Mouse (Mus musculus) forebrain, postnatal 0 days (tissue): Measurements from ENCODE around the gene Slx4. TPM values are rescaled to one million over a fixed set of nuclear protein-coding genes. Genes with fewer than 3 reads are reported as not detected.

Source experiments
- ATAC-seq: fragments of 200-750 bp; cut with Nextera tagmentation; 2 replicates; pipeline ENCODE4 v1.8.0; 2017; ENCODE audit warnings: mild to moderate bottlenecking, moderate library complexity
- DNase-seq: peaks from one replicate; pipeline ENCODE4 v3.0.0-alpha.2; 2015
- H3K27ac ChIP-seq: fragments of 300-500 bp; sonication (generic); 2 replicates; pipeline ENCODE4 v1.5.1; 2014; ENCODE audit warnings: low read depth, mild to moderate bottlenecking, antibody characterized with exemption, low read length, moderate library complexity, mixed read lengths
- H3K27me3 ChIP-seq: fragments of 300-500 bp; sonication (generic); 2 replicates; pipeline ENCODE4 v1.6.1; 2014; ENCODE audit warnings: mild to moderate bottlenecking, low read length, mixed read lengths; ENCODE audit not compliant: insufficient read depth
- H3K36me3 ChIP-seq: fragments of 300-500 bp; sonication (generic); 2 replicates; pipeline ENCODE4 v1.6.1; 2014; ENCODE audit warnings: mild to moderate bottlenecking, moderate library complexity; ENCODE audit not compliant: insufficient read depth
- H3K4me1 ChIP-seq: fragments of 300-500 bp; sonication (generic); 2 replicates; pipeline ENCODE4 v1.6.1; 2014; ENCODE audit warnings: antibody characterized with exemption; ENCODE audit not compliant: insufficient read depth
- H3K4me2 ChIP-seq: fragments of 300-500 bp; sonication (generic); 2 replicates; pipeline ENCODE4 v1.6.1; 2014; ENCODE audit warnings: low read depth, mild to moderate bottlenecking, moderate library complexity
- H3K4me3 ChIP-seq: fragments of 300-500 bp; sonication (generic); 2 replicates; pipeline ENCODE4 v1.5.1; 2014; ENCODE audit warnings: low read depth, low read length, mixed read lengths
- H3K9ac ChIP-seq: fragments of 300-500 bp; sonication (generic); 2 replicates; pipeline ENCODE4 v1.6.1; 2014; ENCODE audit warnings: mild to moderate bottlenecking
- H3K9me3 ChIP-seq: fragments of 300-500 bp; sonication (generic); 2 replicates; pipeline ENCODE4 v1.6.1; 2016; ENCODE audit warnings: low read length
- CTCF ChIP-seq: sonication (generic); IDR thresholded peaks from 2 replicates; pipeline ENCODE4 v1.5.1; 2016; ENCODE audit warnings: antibody characterized with exemption, control low read depth, low read depth
- WGBS: fragments of 180-500 bp; shearing (Covaris S2); extraction: QIAGEN DNeasy Blood & Tissue Kit; methylation state at CpG from one replicate; pipeline ENCODE4 v1.1.7; 2014; 5-methylcytosine and 5-hydroxymethylcytosine counted together
- polyA plus RNA-seq: library from polyadenylated mRNA; unstranded; fragments of >200 nt; fragmentation: Nextera tagmentation; extraction: Ambion mirVana; gene quantifications from 2 replicates; pipeline ENCODE4 v1.2.1, GENCODE M21; 2015
- total RNA-seq: library from RNA; depleted of rRNA; stranded (reverse); fragments of >200 nt; gene quantifications from 2 replicates; pipeline ENCODE4 v1.2.3, GENCODE M21; 2014

Gene Slx4
- total and polyA plus RNA-seq, 2 experiments from 2014 or later: 17.7 to 50.7 TPM

DNA sequence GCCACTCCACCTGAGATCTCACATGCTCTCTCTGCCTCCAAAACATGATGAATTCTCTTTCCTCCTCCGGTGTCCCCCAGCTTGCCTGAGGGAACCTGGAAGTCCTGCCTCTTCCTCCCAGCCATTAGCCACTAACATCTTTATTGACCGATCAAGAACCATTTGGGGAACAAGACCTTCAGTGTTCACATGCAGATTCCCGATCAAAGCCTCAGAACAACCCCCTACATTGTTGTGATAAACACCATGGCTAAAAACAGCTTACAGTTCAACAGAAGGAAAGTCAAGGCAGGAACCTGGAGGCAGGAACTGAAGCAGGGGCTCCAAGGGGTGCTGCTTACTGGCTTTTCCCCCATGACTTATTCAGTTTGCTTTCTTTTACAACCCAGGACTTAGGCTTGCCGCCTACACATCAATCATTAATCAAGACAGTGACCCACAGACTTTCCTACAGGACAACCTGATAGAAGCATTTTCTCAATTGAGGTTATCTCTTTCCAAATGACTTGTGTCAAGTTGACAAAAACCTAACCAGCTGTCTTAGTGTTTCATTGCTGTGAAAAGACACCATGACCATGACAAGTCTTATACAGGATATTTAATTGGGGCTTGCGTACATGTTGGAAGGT, 10.6 kb upstream of the Slx4 start:
- Histone ChIP-seq H3K27ac (no peak overlapping the region), H3K27me3 (no peaks in the 10 kb centered on the region), H3K9me3 (no peaks in the 10 kb centered on the region), H3K4me2 (no peak overlapping the region), H3K9ac (no peak overlapping the region), H3K4me3 (no peak overlapping the region), H3K4me1 (no peaks in the 10 kb centered on the region), H3K36me3 (no peaks in the 10 kb centered on the region)
- 85% methylated on average over 5 of the region's 5 CpGs for WGBS
- DNase-seq (no peak), ATAC-seq (no peak)
- no peak for TF ChIP-seq CTCF

DNA sequence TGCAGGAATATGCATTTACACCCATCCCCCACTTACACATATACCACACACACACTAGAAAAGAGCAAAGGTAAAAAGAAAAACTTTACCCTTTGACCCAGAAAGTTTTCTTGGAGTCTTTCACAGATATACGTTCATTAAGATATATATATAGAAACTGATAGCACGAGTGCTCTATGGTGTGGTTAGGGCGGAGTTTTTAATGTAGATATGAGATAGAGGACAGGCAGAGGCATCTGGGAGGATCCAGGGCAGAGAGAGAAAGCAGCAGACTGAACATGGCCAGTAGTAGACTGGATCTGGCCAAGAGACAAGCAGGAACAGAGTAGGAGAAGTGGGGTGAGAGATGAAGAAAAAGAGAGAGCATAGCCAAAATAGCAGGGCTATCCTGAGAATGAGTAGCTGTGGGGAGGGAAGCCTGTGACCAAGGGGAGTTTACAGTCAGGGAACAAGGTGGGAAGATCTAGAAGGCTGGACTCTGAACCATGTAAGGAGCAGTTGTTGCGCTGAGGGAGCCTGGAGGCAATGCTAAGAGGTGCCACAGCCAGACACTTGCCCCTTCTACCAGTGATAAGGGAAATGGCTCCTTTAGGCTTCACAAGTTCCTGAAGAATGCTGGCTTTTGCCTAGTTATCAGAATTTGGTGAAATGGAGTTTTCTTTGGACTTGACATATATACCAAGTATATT, 9.5 kb upstream of the Slx4 start:
- Histone ChIP-seq H3K9me3 (no peaks in the 10 kb centered on the region), H3K4me3 (no peak overlapping the region), H3K4me1 (no peaks in the 10 kb centered on the region), H3K9ac (no peak overlapping the region), H3K4me2 (no peak overlapping the region), H3K36me3 (no peaks in the 10 kb centered on the region), H3K27ac (no peak overlapping the region), H3K27me3 (no peaks in the 10 kb centered on the region)
- TF ChIP-seq CTCF: no peak
- ATAC-seq (no peak), DNase-seq (no peak)
- 74% methylated on average over 4 of the region's 4 CpGs for WGBS

DNA sequence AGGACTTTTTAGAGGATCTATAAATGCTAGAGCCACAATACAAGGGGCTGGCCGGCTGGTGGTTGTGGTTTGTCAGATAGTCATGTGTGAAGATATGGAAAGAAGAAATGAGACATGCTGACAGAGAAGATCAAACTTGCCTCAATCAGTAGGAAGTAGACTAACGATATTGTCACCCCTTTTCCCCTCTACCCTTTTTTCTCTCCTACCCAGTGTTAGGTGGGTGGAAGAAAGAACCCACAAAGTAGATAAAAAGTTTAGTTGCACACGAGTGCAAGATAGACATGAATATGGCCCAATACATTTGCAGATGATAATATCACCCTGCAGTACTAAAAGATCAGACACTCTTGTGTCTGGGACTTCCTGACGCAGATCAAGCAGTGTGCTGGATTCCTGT, 15.2 kb downstream of the Slx4 start:
- no peak overlapping the region for H3K4me3 ChIP-seq
- H3K27ac ChIP-seq: no peak overlapping the region
- no peak for ATAC-seq

DNA sequence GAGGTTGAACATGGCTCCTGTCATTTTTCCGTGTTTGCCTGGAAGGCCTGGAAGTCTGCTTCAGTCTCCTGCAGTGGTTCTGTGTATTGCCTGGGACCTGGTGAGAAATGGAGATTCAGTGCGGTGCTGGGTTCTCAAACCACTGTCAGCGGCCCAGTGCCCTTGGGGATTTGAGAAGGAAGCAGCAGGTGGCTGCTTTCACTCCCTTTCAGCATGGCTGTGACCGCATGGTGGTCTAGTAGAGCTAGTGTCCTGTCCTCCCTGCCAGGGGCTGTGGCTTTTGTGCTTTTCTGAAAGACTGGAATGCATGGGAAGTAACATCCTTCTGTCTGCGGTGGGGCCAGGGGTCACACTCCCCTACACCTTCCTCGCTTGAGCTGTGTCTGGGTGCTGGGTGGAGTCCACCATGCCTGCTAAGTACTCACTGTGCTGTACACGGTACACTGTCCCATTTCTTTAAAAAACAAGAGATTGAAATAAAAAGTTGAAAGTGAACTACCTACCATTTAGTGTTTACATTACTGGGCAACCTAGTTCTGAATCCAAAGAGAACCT, 20.3 kb downstream of the Slx4 start:
- ATAC-seq (no peak), DNase-seq (no peak)
- Histone ChIP-seq H3K9me3 (no peaks in the 10 kb centered on the region), H3K4me2 (no peak overlapping the region), H3K4me3 (no peak overlapping the region), H3K36me3 (peaks cover 99% of the 10 kb centered on the region), H3K9ac (no peak overlapping the region), H3K27me3 (no peaks in the 10 kb centered on the region), H3K4me1 (no peaks in the 10 kb centered on the region), H3K27ac (no peak overlapping the region)
- TF ChIP-seq CTCF: no peak
- WGBS: 44% methylated on average over 7 of the region's 7 CpGs

More for the DNA sequence above, 15.2 kb downstream of the Slx4 start:
- Histone ChIP-seq H3K27me3 (no peaks in the 10 kb centered on the region), H3K4me1 (no peaks in the 10 kb centered on the region), H3K9ac (no peak overlapping the region), H3K36me3 (peaks cover 99% of the 10 kb centered on the region), H3K9me3 (no peaks in the 10 kb centered on the region), H3K4me2 (no peak overlapping the region)
- DNase-seq: no peak
- WGBS: 93% methylated on average over 4 of the region's 4 CpGs
- TF ChIP-seq CTCF: no peak

DNA sequence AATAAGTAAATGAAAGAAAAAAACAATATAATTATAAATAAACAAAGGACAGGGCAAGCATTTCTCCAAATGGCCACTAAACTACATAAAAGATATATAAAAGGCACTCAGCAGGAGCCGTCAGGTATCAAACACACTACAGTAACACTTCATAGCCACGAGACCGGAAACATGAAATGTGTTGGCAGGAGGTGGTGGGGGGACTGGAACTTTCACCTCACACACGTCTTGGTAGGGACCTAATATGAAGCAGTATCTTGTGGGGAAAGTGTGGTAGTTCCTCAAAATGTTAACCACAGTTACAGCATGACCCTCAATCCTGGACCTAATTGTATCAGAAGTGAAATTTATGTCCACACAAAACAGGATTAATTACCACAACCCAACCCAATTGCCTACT, 21.4 kb downstream of the Slx4 start:
- 90% methylated on average over 4 of the region's 4 CpGs for WGBS
- DNase-seq (no peak), ATAC-seq (no peak)
- H3K36me3 ChIP-seq: peaks cover 93% of the 10 kb centered on the region
- no peak overlapping the region for H3K9ac ChIP-seq
- H3K9me3 ChIP-seq: no peaks in the 10 kb centered on the region
- no peak overlapping the region for H3K4me3 ChIP-seq
- no peak overlapping the region for H3K4me2 ChIP-seq
- H3K27ac ChIP-seq: no peak overlapping the region
- no peaks in the 10 kb centered on the region for H3K4me1 ChIP-seq
- no peaks in the 10 kb centered on the region for H3K27me3 ChIP-seq
- no peak for TF ChIP-seq CTCF

DNA sequence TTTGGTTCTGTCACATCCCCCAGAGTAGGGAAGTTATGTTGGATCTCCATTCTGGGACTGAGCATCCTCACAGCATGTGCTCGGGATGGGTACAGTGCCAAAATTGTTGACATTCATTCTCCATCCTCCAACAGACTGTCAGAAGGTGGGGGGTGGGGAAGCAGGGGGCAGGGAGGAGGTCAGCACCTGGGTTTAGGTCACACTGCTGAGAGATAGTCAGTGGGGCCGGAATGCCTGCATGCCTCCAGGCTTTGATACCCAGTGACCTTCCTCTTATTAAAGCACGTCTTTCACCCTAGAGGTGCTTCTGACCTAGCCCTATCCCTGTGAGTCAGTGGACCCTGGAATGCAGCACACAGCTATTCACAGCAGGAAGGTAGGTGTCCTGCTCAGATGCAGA, 26.9 kb downstream of the Slx4 start:
- no peak for TF ChIP-seq CTCF
- Histone ChIP-seq H3K4me3 (no peak overlapping the region), H3K27ac (no peak overlapping the region), H3K9ac (no peak overlapping the region), H3K4me2 (no peak overlapping the region), H3K27me3 (no peaks in the 10 kb centered on the region), H3K4me1 (no peaks in the 10 kb centered on the region), H3K9me3 (no peaks in the 10 kb centered on the region), H3K36me3 (peaks cover 39% of the 10 kb centered on the region)
- WGBS: 58% methylated on average over 3 of the region's 3 CpGs
- ATAC-seq: no peak
- DNase-seq: no peak

DNA sequence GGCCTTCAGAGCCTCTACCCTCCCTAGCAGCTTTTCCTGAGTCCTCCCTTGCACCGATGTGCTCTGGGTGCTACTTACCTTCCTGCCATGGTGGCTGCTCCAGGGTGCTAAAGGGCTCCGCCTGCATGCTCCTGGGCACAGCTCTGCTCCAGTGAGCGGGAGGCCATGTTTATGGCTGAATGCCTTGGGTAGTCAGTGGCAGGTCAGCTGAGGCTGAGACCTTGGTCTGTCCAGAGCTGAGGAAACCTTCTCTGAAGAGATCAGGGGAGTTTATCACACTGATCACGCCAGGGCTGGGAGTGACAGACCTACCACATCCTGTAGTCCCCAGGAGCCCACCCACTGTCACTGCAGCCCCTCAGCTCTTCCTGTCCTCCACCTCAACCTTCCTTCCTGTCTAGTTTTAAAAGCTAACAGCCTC, 27.3 kb downstream of the Slx4 start, which contains the start of gene Nlrc3:
TSS of gene Nlrc3 (minus strand) at position 382 of the 421 bp plus-strand sequence.
- no peaks in the 10 kb centered on the region for H3K9me3 ChIP-seq
- no peaks in the 10 kb centered on the region for H3K27me3 ChIP-seq
- no peak within 1 kb of the TSS for H3K9ac ChIP-seq
- no peaks in the 10 kb centered on the region for H3K4me1 ChIP-seq
- 86% methylated on average over 4 of the region's 4 CpGs for WGBS
- no peak for ATAC-seq
- TF ChIP-seq CTCF: no peak
- no peak within 1 kb of the TSS for H3K4me3 ChIP-seq
- no peak within 1 kb of the TSS for H3K4me2 ChIP-seq
- no peak within 1 kb of the TSS for H3K27ac ChIP-seq
- peaks cover 35% of the 10 kb centered on the region for H3K36me3 ChIP-seq
- DNase-seq: no peak
